Mouse (Mus musculus) liver, adult 2 months (tissue): Measurements from ENCODE around the gene Fxyd2. TPM values are rescaled to one million over a fixed set of nuclear protein-coding genes. Genes with fewer than 3 reads are reported as not detected.

ENCODE experiments used
- DNase-seq: peaks from one replicate; pipeline ENCODE4 v3.0.0-alpha.2; 2011; ENCODE audit warnings: low read depth, low spot score; ENCODE audit errors: extremely low read depth
- H3K27ac ChIP-seq: fragments of 200-500 bp; replicated peaks from 2 replicates; pipeline ENCODE4 v1.5.1; 2012; ENCODE audit warnings: low read depth, mild to moderate bottlenecking, control low read depth, inconsistent platforms, low read length; ENCODE audit not compliant: insufficient read depth
- H3K27me3 ChIP-seq: fragments of 200-500 bp; 2 replicates; pipeline ENCODE4 v1.6.1; 2012; ENCODE audit warnings: mild to moderate bottlenecking, moderate library complexity, low read length, inconsistent platforms; ENCODE audit not compliant: control insufficient read depth, insufficient read depth
- H3K36me3 ChIP-seq: fragments of 200-500 bp; 2 replicates; pipeline ENCODE4 v1.6.1; 2012; ENCODE audit warnings: low read length, inconsistent platforms; ENCODE audit not compliant: control insufficient read depth, insufficient read depth
- H3K4me1 ChIP-seq: fragments of 200-500 bp; 2 replicates; pipeline ENCODE4 v1.6.1; 2011; ENCODE audit warnings: low read length; ENCODE audit not compliant: control insufficient read depth, insufficient read depth
- H3K4me3 ChIP-seq: fragments of 200-500 bp; 2 replicates; pipeline ENCODE4 v1.5.1; 2011; ENCODE audit warnings: low read depth, mild to moderate bottlenecking, control low read depth, low read length, moderate library complexity; ENCODE audit not compliant: insufficient read depth
- H3K79me2 ChIP-seq: fragments of 200-500 bp; 2 replicates; pipeline ENCODE4 v1.6.1; 2012; ENCODE audit warnings: inconsistent platforms, mild to moderate bottlenecking, low read length, moderate library complexity; ENCODE audit not compliant: control insufficient read depth, insufficient read depth
- H3K9ac ChIP-seq: fragments of 200-500 bp; 2 replicates; pipeline ENCODE4 v1.6.1; 2012; ENCODE audit warnings: low read depth, mild to moderate bottlenecking, control low read depth, inconsistent platforms, low read length
- CTCF ChIP-seq: fragments of 200-500 bp; IDR thresholded peaks from 2 replicates; pipeline ENCODE4 v1.5.1; 2011; ENCODE audit warnings: low read depth, low read length, control low read depth
- POLR2A ChIP-seq: fragments of 200-500 bp; IDR thresholded peaks from 2 replicates; pipeline ENCODE4 v1.6.1; 2011; ENCODE audit warnings: low read length, control low read depth; ENCODE audit not compliant: insufficient read depth; ENCODE audit errors: extremely low read depth
- WGBS: fragments of 180-500 bp; shearing (Covaris S2); methylation state at CpG from one replicate; pipeline ENCODE4 v1.1.7; 2018; 5-methylcytosine and 5-hydroxymethylcytosine counted together
- polyA plus RNA-seq: library from polyadenylated mRNA; depleted of rRNA; stranded (reverse); fragments of >200 nt; gene quantifications from 2 replicates; pipeline ENCODE4 v1.2.3, GENCODE M21; 2012
- total RNA-seq: library from RNA; depleted of rRNA; stranded (reverse); fragments of >200 nt; gene quantifications from 2 replicates; pipeline ENCODE4 v1.2.3, GENCODE M21; 2014

Gene Fxyd2
- total and polyA plus RNA-seq, 2 experiments: 0.29 TPM; not detected in 1

GRCm38 (mm10) chr9:45430698-45430959, 31.2 kb downstream of the Fxyd2 start:
- Histone ChIP-seq H3K27me3 (peaks cover 14% of the 10 kb centered on the region; the same call in 1 of the 2 replicates), H3K4me3 (no peak overlapping the region; the same call in 1 of the 2 replicates), H3K36me3 (no peaks in the 10 kb centered on the region), H3K79me2 (no peaks in the 10 kb centered on the region), H3K4me1 (no peaks in the 10 kb centered on the region), H3K27ac (no peak overlapping the region), H3K9ac (no peak overlapping the region)
- 3% methylated on average over 17 of the region's 17 CpGs for WGBS
- no peak for DNase-seq
- TF ChIP-seq CTCF (no peak), POLR2A (no peak)

GRCm38 (mm10) chr9:45431150-45431549, 31.7 kb downstream of the Fxyd2 start:
- Histone ChIP-seq H3K27ac (no peak overlapping the region), H3K4me1 (no peaks in the 10 kb centered on the region), H3K79me2 (no peaks in the 10 kb centered on the region), H3K27me3 (peaks cover 14% of the 10 kb centered on the region; the same call in 1 of the 2 replicates), H3K36me3 (no peaks in the 10 kb centered on the region), H3K4me3 (no peak overlapping the region), H3K9ac (no peak overlapping the region)
- no peak for TF ChIP-seq POLR2A
- TF ChIP-seq CTCF: no peak
- no peak for DNase-seq
- 8% methylated on average over 26 of the region's 26 CpGs for WGBS

- Histone ChIP-seq H3K9ac (no peak overlapping the region), H3K4me1 (no peaks in the 10 kb centered on the region), H3K27me3 (peaks cover 14% of the 10 kb centered on the region; the same call in 1 of the 2 replicates), H3K36me3 (no peaks in the 10 kb centered on the region), H3K27ac (no peak overlapping the region), H3K4me3 (no peak overlapping the region), H3K79me2 (no peaks in the 10 kb centered on the region)
- DNase-seq: no peak
- no peak for TF ChIP-seq CTCF
- TF ChIP-seq POLR2A: no peak
- WGBS: 72% methylated on average over 12 of the region's 12 CpGs
These were observed 33.2 kb downstream of the Fxyd2 start for GRCm38 (mm10) chr9:45432639-45433038.

GRCm38 (mm10) chr9:45433119-45433518, 33.6 kb downstream of the Fxyd2 start:
- Histone ChIP-seq H3K79me2 (no peaks in the 10 kb centered on the region), H3K27ac (no peak overlapping the region), H3K9ac (no peak overlapping the region), H3K4me1 (no peaks in the 10 kb centered on the region), H3K36me3 (no peaks in the 10 kb centered on the region), H3K27me3 (peaks cover 14% of the 10 kb centered on the region; the same call in 1 of the 2 replicates), H3K4me3 (no peak overlapping the region)
- 85% methylated on average over 9 of the region's 9 CpGs for WGBS
- no peak for DNase-seq
- TF ChIP-seq CTCF (no peak), POLR2A (no peak)

- H3K9ac ChIP-seq: no peak overlapping the region
- H3K27me3 ChIP-seq: peaks cover 14% of the 10 kb centered on the region; the same call in 1 of the 2 replicates
- no peaks in the 10 kb centered on the region for H3K4me1 ChIP-seq
- DNase-seq: no peak
- no peaks in the 10 kb centered on the region for H3K36me3 ChIP-seq
- H3K4me3 ChIP-seq: no peak overlapping the region
- H3K79me2 ChIP-seq: no peaks in the 10 kb centered on the region
- no peak for TF ChIP-seq POLR2A
- TF ChIP-seq CTCF: no peak
- no peak overlapping the region for H3K27ac ChIP-seq
- WGBS: 76% methylated on average over 2 of the region's 2 CpGs
These were observed 34.7 kb downstream of the Fxyd2 start for GRCm38 (mm10) chr9:45434171-45434570.

- TF ChIP-seq POLR2A: no peak
- H3K79me2 ChIP-seq: no peaks in the 10 kb centered on the region
- DNase-seq: no peak
- no peak overlapping the region for H3K4me3 ChIP-seq
- H3K4me1 ChIP-seq: no peaks in the 10 kb centered on the region
- no peaks in the 10 kb centered on the region for H3K27me3 ChIP-seq
- H3K9ac ChIP-seq: no peak overlapping the region
- H3K36me3 ChIP-seq: no peaks in the 10 kb centered on the region
- WGBS: 62% methylated on average over 4 of the region's 4 CpGs
- no peak overlapping the region for H3K27ac ChIP-seq
These were observed 39.6 kb downstream of the Fxyd2 start for GRCm38 (mm10) chr9:45439025-45439424.
